ENCODE assay signal across 8 mouse cellular contexts in the genomic region with DNA sequence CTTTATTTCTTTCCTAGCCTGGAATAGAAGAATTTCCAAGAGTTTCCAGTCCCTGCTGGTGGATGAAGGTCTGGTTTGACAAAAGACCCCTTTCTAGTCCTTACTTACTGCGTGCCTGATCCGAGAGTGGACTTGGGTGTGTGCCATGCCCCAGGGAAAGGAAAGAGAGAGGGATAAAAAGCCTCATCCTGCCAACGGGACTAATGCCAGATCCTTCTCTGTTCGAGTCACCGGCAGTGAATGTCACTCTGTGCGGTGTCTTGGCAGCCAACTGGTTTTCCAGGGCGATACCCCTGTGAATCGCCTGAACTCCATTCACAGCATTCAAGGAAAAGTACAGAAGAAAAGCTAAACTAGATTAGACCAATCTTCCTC. TPM values are rescaled to one million over a fixed set of nuclear protein-coding genes. Genes with fewer than 3 reads are reported as not detected.
DNase-seq lines count a peak whose midpoint lies in the region; ATAC-seq and TF ChIP-seq lines count a peak whose summit lies in the region.

No protein-coding gene starts in this region.

- peak overlapping the region; percentile 34 for H3K4me3 ChIP-seq in liver, adult 2 months (ENCODE audit: insufficient read depth, low read depth, low read length)
- peak overlapping the region; percentile 28; the same call in 1 of the 2 replicates for H3K4me3 ChIP-seq in cortical plate, adult 2 months (ENCODE audit: insufficient read depth, low read length)
- H3K4me3 ChIP-seq in heart, embryonic 16.5 days (ENCODE audit: low read length) = peak overlapping the region; percentile 19
- H3K4me3 ChIP-seq in stomach, embryonic 16.5 days (replicated peaks; ENCODE audit: low read length) = peak overlapping the region; percentile 22

- H3K9me3 ChIP-seq in heart, embryonic 16.5 days (replicated peaks; ENCODE audit: control insufficient read depth, low read length) = no peaks in the 10 kb centered on the region
- no peaks in the 10 kb centered on the region for H3K9me3 ChIP-seq in stomach, embryonic 16.5 days (replicated peaks; ENCODE audit: control insufficient read depth, low read length)

- 13% methylated on average over 8 of the region's 8 CpGs for WGBS in liver, adult 2 months
- WGBS in heart, embryonic 16.5 days = 13% methylated on average over 8 of the region's 8 CpGs
- 28% methylated on average over 8 of the region's 8 CpGs for WGBS in stomach, embryonic 16.5 days

- peak; percentile 71 for DNase-seq in liver, adult 2 months (ENCODE audit: extremely low read depth, low read depth, low spot score)
- no peak for DNase-seq in liver
- peak; percentile 49 for DNase-seq in kidney, postnatal 10 days
- peak; percentile 60 for DNase-seq in lung, postnatal 10 days
- DNase-seq in urinary bladder, adult 2 months (ENCODE audit: low spot score) = no peak

- H3K27ac ChIP-seq in liver, adult 2 months (replicated peaks; ENCODE audit: insufficient read depth, low read depth, low read length) = peak overlapping the region; percentile 10; the same call in 1 of the 2 replicates
- H3K27ac ChIP-seq in cortical plate, adult 2 months (ENCODE audit: insufficient read depth, low read length) = no peak overlapping the region
- H3K27ac ChIP-seq in heart, embryonic 16.5 days (ENCODE audit: low read length) = peak overlapping the region; percentile 64
- peak overlapping the region; percentile 52 for H3K27ac ChIP-seq in stomach, embryonic 16.5 days (ENCODE audit: low read length)

- H3K9ac ChIP-seq in liver, adult 2 months (ENCODE audit: low read depth, low read length) = no peak overlapping the region
- H3K9ac ChIP-seq in heart, embryonic 16.5 days (ENCODE audit: low read length) = 0 out of 2 replicates have a peak overlapping the region, but pooled peaks have one; percentile 20
- 0 out of 2 replicates have a peak overlapping the region, but pooled peaks have one; percentile 44 for H3K9ac ChIP-seq in stomach, embryonic 16.5 days (ENCODE audit: low read length)

- H3K79me2 ChIP-seq in liver, adult 2 months (ENCODE audit: control insufficient read depth, insufficient read depth, low read length) = no peaks in the 10 kb centered on the region

- H3K36me3 ChIP-seq in liver, adult 2 months (ENCODE audit: control insufficient read depth, insufficient read depth, low read length) = no peaks in the 10 kb centered on the region
- H3K36me3 ChIP-seq in heart, embryonic 16.5 days (ENCODE audit: control insufficient read depth, insufficient read depth) = no peaks in the 10 kb centered on the region
- no peaks in the 10 kb centered on the region for H3K36me3 ChIP-seq in stomach, embryonic 16.5 days (ENCODE audit: control insufficient read depth, insufficient read depth, low read length)

- peak; percentile 74 for ATAC-seq in heart, embryonic 16.5 days (replicated peaks; ENCODE audit: extremely low read depth, insufficient read depth, low FRiP score)
- ATAC-seq in stomach, embryonic 16.5 days (ENCODE audit: insufficient read depth, low FRiP score) = peak; percentile 34; the same call in 1 of the 2 replicates

- no peak for TF ChIP-seq POLR2A in liver, adult 2 months (IDR thresholded peaks at IDR 0.05; ENCODE audit: extremely low read depth, insufficient read depth, low read length)
- no peak for TF ChIP-seq POLR2A in cortical plate, adult 2 months (IDR thresholded peaks at IDR 0.05; ENCODE audit: extremely low read depth, insufficient read depth, low read length)

- peaks cover 4% of the 10 kb centered on the region; the same call in 1 of the 2 replicates for H3K4me1 ChIP-seq in liver, adult 2 months (ENCODE audit: control insufficient read depth, insufficient read depth, low read length)
- peaks cover 6% of the 10 kb centered on the region for H3K4me1 ChIP-seq in cortical plate, adult 2 months (ENCODE audit: control insufficient read depth, insufficient read depth, low read length)
- peaks cover 14% of the 10 kb centered on the region for H3K4me1 ChIP-seq in heart, embryonic 16.5 days (ENCODE audit: control insufficient read depth, insufficient read depth, low read length)
- peaks cover 21% of the 10 kb centered on the region for H3K4me1 ChIP-seq in stomach, embryonic 16.5 days (ENCODE audit: control insufficient read depth, insufficient read depth, low read length)

- no peaks in the 10 kb centered on the region for H3K27me3 ChIP-seq in liver, adult 2 months (ENCODE audit: control insufficient read depth, insufficient read depth, low read length)
- no peaks in the 10 kb centered on the region for H3K27me3 ChIP-seq in heart, embryonic 16.5 days (ENCODE audit: control insufficient read depth, insufficient read depth, low read length)
- no peaks in the 10 kb centered on the region for H3K27me3 ChIP-seq in stomach, embryonic 16.5 days (ENCODE audit: control insufficient read depth, insufficient read depth, low read length)

- H3K4me2 ChIP-seq in heart, embryonic 16.5 days (ENCODE audit: low read depth, low read length) = peak overlapping the region; percentile 43
- peak overlapping the region; percentile 59 for H3K4me2 ChIP-seq in stomach, embryonic 16.5 days (ENCODE audit: low read depth, low read length)

- TF ChIP-seq CTCF in liver, adult 2 months (IDR thresholded peaks at IDR 0.05; ENCODE audit: low read depth, low read length) = no peak
- TF ChIP-seq CTCF in cortical plate, adult 2 months (IDR thresholded peaks at IDR 0.05; ENCODE audit: extremely low read depth, insufficient read depth, low read length) = no peak

RNA-seq across cellular contexts. Expression of a gene that starts 19.7 kb away (rescaled TPM):
- 1.5 and 1.7 TPM in 2 replicates for total RNA-seq in liver, adult 2 months (2014; rRNA removed)
- polyA plus RNA-seq in liver, adult 2 months (2012; rRNA removed) = 0.35 and 0.46 TPM in 2 replicates
- 12.8 and 15.0 TPM in 2 replicates for polyA plus RNA-seq in cortical plate, adult 2 months (2012; rRNA removed)
- 3.3 and 4.6 TPM in 2 replicates for polyA plus RNA-seq in heart, embryonic 16.5 days (2015; fragmentation: Nextera tagmentation; extraction: Ambion mirVana)
- 2.8 and 3.3 TPM in 2 replicates for polyA plus RNA-seq in stomach, embryonic 16.5 days (2015; fragmentation: Nextera tagmentation; extraction: Ambion mirVana)
- polyA plus RNA-seq in urinary bladder, adult 2 months (2012; rRNA removed) = 3.3 and 3.6 TPM in 2 replicates

Comparison
In these comparisons a context has a peak if more than half of its experiments do, and no peak if none do; other contexts are left out.
1. DNase-seq: peak in liver, adult 2 months (single experiment), kidney, postnatal 10 days (single experiment) and lung, postnatal 10 days (single experiment); none in liver (single experiment) and urinary bladder, adult 2 months (single experiment).
2. Peak in every context shown above with its lines, with median percentiles within 50 percentile points of each other: H3K4me3 ChIP-seq.